Mouse (Mus musculus) retina, adult 2 months (tissue): ENCODE data around the gene Nek1.
"Not testable (repeated sequence)": the region's sequence is repeated elsewhere in the genome, so short reads cannot be mapped to it uniquely, and the experiment has no call there.

Experiments used
- DNase-seq: peaks from one replicate; pipeline ENCODE4 v3.0.0-alpha.2; 2012; ENCODE audit warnings: low read depth, low spot score

Nek1 gene

GRCm38 (mm10) chr8:60984260-60985010 is 8.6 kb upstream of the Nek1 start:
- not testable (repeated sequence) for DNase-seq

- no peak for DNase-seq
Observed at GRCm38 (mm10) chr8:60992561-60992909, 460 bp upstream of the Nek1 start.

GRCm38 (mm10) chr8:60993639-60993986 is 618 bp downstream of the Nek1 start:
- DNase-seq: no peak

DNA sequence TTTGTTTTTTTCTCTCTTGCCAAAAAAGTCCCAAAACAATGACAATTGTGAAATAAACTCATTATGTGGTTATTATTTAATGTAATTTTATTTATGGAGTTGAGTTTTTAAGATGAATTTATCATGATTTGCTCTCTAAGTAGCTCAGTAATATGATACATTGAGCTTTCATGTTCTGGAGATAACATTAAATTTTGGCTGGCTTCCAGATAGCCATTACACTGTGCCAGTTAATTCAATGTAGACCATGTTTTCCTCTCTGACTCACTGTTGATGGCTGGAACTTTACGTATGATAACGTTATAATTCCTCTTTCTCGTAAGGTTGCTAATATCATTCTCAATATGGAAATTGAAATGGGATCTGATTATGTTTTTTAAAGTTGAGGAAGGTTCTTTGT is 3.5 kb downstream of the Nek1 start:
- DNase-seq: no peak

DNA sequence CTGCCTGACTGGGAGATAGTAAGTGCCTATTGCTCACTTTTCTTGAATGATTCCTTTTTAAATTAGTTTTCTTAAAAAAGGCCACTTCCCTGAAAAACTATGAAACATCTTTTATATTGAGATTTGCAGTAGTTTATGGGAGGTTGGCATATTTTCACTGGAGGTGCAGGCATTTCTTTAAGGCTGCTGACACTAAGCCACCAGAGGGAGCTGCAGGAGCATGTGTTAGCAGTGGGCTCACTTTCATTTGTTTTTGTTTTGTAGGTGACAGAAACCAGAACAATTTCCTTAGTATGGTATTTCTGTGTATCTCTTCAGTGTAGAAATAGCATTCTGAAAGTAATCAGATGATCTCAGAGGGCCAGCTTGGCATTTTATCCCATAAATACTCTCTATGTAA is 49.0 kb downstream of the Nek1 start:
- DNase-seq: peak; percentile 16

- DNase-seq: no peak
Observed at GRCm38 (mm10) chr8:61043874-61044273, 50.9 kb downstream of the Nek1 start.

DNA sequence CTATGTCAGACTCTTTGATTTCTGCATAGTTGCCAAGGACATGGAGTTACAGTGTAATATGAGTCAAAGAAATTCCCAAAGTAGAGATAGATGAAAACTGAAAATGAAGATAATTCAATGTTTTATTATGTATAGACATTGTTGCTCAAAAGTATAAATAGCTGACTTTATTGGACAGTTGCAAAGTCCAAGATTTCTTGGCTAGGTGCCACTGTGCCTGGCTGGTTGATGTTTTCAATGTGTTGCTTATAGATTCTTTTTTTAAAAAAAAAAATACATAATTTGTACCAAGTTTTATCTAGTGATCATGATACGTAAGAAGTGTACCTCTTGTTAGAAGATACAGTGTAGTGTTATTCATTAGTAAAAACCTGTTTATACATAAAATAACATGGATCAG is 53.8 kb downstream of the Nek1 start:
- DNase-seq: no peak

GRCm38 (mm10) chr8:61053017-61053416 is 60.0 kb downstream of the Nek1 start:
- DNase-seq: no peak

DNA sequence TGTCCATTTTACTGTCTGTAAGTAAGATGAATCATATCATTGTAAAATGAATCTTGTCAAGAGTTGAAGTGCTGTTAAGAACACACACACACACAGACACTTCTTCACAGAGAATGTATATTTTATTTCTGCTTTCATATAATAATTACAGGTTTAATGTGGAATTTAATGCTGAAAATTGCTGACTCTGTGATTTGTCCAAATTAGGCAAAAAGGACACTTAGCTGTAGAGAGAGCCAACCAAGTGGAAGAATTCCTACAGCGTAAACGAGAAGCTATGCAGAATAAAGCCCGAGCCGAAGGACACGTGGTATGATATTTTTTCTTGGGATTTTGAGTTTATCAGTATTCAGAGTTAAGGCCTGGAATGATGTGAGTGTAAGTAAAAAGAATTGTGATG is 61.3 kb downstream of the Nek1 start:
- no peak for DNase-seq

- no peak for DNase-seq
Observed at GRCm38 (mm10) chr8:61056997-61057396, 64.0 kb downstream of the Nek1 start.

DNA sequence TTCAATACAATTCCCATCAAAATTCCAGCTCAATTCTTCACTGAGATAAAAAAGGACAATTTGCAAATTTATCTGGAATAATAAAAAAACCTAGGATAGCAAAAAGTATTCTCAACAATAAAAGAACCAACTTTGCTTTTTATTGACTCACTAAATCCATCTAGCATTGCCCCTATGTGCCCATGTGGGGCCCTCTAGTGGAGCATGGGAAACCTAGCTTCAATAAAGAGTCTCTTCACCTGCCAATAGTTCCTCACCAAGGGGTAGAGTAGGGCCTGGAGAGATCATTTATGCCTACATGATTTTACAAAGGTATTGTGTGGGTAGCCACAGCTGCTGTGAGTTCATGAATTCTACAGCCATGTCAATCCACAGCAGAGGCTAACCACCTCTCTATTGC is 66.1 kb downstream of the Nek1 start:
- no peak for DNase-seq

- no peak for DNase-seq
Observed at GRCm38 (mm10) chr8:61060412-61060811, 67.4 kb downstream of the Nek1 start.

DNA sequence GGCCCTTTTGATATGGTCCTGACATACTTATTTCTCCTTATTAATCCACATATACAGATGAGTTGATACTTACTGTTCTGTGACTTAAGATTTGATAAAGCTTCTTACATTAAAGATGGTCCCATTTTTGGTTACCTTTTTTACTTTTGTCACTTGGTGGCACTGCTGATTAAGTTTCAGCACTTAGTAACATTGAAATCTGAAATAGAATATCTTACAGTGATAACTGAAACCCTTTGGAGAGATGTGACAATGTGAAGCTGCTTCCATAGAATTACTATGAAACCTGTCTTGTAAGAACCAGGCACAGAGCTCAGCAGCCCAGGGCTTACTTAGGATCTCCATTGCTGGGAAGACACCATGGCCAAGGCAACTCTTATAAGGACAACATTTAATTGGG is 82.1 kb downstream of the Nek1 start:
- no peak for DNase-seq

DNA sequence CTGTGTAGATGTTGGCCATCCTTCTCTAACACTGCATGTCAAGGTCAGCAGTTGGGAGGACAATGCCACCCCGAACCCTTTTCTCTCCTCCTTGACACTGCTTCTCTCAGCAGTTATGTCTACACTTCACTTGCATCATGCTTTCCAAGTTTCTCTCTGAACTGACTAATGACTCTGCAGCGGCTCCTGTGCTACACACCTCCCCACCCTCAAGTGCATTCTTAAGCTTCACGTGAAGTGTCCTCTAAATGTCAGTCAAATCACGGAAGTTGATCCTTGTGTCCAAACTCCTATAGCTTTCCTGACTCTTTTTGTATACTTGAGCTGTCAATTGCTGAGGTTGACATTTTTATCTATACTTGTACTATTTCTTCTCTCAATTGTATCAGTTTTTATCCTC is 117.5 kb downstream of the Nek1 start:
- DNase-seq: no peak

DNA sequence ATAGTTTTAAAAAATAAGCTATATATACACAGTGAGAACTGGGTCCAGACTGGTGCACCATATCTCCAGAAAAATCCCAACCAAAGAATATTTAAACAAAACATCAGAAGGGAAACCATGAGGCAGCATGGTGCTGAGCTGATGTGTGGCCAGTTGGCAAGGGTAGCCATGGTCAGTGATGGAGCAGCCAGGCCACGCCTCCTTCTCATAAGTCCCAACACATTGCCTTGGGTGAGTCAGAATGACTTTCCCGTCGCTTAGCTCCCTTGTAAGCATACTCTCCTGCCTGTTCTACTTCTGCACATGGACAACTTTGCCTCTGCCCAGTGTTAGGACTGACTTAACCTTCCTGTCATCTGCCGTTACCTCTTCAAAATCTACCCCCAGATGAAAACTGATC is 118.9 kb downstream of the Nek1 start:
- DNase-seq: no peak

DNA sequence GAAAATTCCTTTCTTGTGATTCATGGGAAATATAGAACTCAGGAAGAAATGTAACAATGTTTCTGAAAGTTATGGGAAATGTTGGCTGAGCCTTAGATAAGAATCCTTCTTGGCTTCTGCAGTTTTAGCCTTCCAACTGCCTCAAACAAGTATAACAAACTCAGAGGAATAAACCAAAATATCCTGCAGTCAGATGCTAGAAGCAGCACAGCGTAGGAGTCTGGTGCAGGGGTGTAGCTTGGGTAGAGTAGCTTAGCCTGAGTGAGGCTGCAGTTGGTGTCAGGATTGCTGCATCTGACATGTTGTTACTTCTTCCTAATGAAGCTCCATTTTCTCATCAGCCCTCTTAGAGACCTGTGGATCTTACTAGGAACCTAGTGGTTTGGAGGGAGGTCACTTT is 128.6 kb downstream of the Nek1 start:
- DNase-seq: no peak

GRCm38 (mm10) chr8:61127299-61127861 is 134.4 kb downstream of the Nek1 start:
- DNase-seq: no peak

DNA sequence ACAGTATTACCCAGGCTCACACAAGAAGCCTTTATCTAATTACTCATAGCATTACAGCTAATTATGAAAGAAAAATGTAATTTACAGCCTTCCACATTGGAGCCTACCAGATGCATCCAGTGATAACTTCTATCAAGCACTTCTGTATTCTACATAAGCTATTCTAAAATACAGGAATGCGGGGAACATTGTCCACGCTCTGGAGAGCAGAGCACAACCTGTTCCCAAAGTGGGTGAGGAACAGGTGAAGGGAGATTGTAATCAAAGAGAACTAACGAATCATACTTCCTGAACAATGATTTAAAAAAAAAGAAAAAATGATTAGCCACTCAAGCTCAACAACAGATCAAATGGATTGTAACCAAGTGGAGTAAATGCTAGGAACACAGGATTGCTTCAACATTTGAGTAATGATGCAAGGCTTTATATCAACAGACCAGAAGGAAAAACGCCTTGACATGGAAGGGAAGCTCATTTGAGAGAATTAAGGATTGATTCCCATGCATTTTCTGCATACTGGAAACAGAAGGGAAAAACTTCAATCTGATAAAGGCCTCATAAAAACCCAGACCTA is 139.7 kb downstream of the Nek1 start:
- no peak for DNase-seq

- DNase-seq: no peak
Observed at GRCm38 (mm10) chr8:61141869-61142268, 148.9 kb downstream of the Nek1 start.

GRCm38 (mm10) chr8:61142302-61142701 is 149.3 kb downstream of the Nek1 start:
- DNase-seq: no peak

GRCm38 (mm10) chr8:61142845-61143244 is 149.8 kb downstream of the Nek1 start:
- DNase-seq: no peak

- DNase-seq: no peak
Observed at GRCm38 (mm10) chr8:61148728-61149127, 155.7 kb downstream of the Nek1 start.

DNA sequence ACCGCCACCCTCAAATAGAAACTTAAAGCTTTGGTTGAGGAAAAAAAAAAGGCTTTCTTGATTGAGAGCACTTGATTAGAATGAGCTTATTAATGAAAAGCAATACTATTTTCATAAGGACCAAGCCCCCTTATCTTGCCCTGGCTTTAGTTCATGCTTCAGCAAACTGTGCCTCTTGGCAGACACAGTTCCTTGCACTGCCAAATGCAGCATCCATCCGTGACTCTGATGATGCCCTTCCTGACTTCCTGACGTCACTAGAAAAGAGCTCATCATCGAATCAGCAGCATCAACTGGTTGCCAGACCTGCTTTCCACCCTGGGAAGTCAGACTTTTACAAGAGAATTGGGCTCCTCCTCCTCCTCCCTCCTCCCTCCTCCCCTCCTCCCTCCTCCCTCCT is 157.6 kb downstream of the Nek1 start:
- no peak for DNase-seq

DNA sequence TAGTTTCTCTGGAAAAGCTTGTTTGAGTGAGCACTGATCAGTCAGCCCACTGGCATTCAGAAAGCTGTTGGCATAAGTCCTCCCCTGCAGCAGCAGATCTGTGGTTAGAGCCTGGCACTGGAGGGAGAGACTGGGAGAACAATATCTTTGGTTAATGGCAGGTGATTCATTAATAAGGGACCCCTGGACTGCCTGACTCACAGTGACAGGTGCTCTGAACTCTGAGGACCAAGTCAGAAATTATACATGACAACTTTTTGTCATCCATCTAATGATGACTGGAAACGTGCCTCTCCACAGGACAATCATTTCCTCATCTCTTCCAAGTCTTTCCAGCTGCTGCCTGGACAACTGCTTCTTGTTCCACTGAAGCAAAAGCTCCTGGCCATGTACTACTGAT is 163.4 kb downstream of the Nek1 start:
- DNase-seq: no peak
